Mouse (Mus musculus): Measurements from ENCODE around the gene Ago3.

DNA sequence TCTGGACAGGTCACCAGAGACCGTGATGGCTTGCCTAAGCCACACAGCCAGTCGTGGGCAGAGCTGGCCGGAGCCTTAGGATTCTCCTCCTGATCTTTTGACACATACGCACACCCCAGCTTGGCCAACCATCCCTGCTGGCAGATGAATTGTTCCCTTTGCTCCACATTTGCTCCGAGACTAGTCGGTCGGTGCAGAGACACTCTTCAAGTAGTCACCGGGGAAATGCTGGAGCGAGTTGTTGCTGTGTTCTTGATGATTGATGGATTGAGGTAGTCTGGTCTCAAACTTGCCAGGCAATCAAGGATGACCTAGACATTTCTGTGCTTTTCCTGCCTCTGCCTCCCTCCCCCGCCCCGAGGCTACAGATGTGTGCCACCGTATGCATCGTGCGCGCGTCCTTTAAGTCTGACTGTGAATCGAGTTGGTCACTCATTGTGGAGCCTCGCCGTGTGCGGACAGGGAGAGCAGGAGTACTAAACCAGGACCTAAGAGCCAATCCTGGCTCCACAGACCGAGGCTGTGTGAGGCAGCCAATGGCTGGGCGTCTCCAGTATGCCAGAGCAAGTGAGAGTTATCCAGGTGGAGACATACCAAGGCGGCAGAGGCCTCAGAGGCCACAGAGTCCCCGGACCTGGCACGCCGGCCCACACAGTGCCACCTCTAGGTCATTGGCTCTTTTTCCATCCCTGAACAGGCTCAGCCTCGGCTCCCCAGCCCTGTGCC lies 127.6 kb downstream of the Ago3 start:
- TF ChIP-seq CTCF (conservative IDR thresholded peaks at IDR 0.05; ENCODE audit: low read length) (no peak), POU5F1 (IDR thresholded peaks at IDR 0.05; ENCODE audit: borderline replicate concordance, low read length) (no peak), NANOG (IDR thresholded peaks at IDR 0.05; ENCODE audit: borderline replicate concordance, low read length) (no peak)

Data from E14TG2a.4 (cell line).